Mouse (Mus musculus) C2C12 (cell line): ENCODE measurements around the gene Hbs1l.

Source experiments
- CEBPB ChIP-seq: IDR thresholded peaks from one replicate; pipeline ENCODE4 v1.6.1; 2011; ENCODE audit warnings: low read depth, mild to moderate bottlenecking, control low read depth, moderate library complexity
- CTCF ChIP-seq: IDR thresholded peaks from one replicate; pipeline ENCODE4 v1.5.1; 2011; ENCODE audit not compliant: control insufficient read depth, insufficient read depth, insufficient read length
- MYOD1 ChIP-seq: IDR thresholded peaks from one replicate; pipeline ENCODE4 v1.6.1; 2011; ENCODE audit warnings: low read depth; ENCODE audit not compliant: control insufficient read depth, insufficient read length

DNA sequence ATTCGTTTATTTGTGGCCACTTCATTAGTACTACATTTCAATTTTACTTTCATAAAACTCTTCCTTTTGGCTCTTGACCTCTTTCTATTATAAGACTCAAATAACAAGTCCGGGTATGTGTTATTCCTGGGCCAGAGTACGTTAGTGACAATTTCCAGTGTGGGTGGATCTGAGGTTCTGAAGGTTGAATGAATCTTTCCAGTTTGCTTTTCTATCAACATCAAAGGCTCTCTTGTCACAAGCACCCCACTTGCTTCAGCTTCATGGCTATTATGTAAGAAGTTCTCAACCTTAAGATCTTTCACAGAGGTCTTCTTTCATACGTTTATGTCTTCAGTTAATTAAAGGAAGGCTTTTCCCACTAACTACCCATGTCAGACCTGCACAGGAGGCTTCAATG is 47.2 kb upstream of the Hbs1l start:
- TF ChIP-seq CTCF: no peak
- TF ChIP-seq CEBPB: no peak
- no peak for TF ChIP-seq MYOD1
